Mouse (Mus musculus) lung, postnatal 4 days (tissue): ENCODE results near the gene Fbf1.
"Not testable (repeated sequence)": the region's sequence is repeated elsewhere in the genome, so short reads cannot be mapped to it uniquely, and the experiment has no call there.

Source experiments
- DNase-seq, 2 experiments: peaks; one replicate each; pipeline ENCODE4 v3.0.0; 2021

Fbf1 gene

DNA sequence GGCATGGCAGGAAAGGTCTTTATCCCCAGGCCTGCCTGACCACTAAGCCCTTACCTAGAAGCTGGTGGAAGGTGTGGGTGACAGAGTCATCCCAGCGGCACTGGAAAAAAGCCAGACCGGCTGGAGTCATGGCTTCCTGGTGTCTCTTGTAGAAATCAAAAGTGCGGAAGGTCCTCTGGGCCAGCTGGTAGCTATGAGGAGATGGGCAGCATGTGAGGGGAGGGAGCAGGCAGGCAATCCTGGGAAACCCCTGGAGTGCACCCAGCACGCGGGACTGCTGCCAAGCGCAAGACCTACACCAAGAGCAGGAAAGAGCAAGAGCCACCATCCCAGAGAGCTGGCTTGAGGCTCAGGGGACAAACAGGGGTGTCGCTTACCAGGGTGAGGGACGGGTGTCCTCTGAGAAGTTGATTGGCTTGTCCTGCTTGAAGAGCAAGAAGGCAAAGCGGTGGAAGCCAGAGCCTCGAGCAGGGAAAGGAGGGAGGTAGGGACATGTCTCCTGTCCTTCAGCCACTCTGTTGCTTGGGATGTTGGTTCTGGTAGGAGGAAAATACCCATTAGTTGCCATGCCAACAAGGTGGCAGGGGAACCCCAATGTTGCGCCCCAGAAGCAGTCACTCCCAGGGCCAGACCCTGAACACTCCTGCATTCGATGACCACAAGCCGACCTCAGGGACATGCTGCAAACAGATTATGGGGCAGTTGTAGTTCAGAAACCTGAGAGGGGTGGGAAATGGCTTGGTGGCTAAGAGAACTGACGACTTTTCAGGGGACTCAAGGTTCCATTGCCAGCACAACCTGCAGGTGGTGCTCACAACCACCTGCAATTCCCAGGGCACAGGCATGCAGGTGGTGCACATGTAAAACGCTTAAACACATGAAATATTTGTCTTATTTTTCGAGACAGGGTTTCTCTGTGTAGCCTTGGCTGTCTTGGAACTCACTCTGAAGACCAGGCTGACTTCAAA is 35.3 kb downstream of the Fbf1 start:
- peak in 1 of 2 experiments; percentile 56 for DNase-seq

GRCm38 (mm10) chr11:116131349-116132170 is 36.4 kb downstream of the Fbf1 start:
- peak in 1 of 2 experiments; percentile 23 for DNase-seq

GRCm38 (mm10) chr11:116130488-116131205 is 37.3 kb downstream of the Fbf1 start, which contains the start of gene Trim65:
Gene Trim65 (minus strand): TSS chr11:116131128.
- peak; percentile 93 to 94 for DNase-seq

DNA sequence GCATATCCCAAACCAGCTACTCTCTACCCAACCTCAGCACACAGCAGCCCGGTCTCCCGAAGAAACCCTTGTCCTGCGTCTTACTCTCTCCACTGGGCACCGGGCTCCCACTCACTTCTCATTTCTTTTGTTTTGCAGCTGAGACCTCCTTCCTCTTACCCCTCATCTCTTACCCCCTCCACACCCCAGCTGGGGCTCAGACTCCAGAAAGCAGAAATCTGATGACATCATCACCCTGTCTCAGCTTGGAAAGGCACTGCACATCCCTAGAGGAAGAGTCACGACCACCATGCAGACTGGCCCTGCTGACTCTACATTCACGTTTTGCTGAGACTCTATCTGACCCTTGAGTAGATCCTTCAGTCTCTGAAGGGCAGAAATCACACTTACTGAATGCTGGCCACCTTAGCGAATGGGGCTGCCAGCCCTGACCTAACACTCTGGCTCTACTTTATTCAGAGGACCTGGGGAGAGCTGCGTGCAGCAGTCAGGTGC is 37.9 kb downstream of the Fbf1 start:
- peak in 1 of 2 experiments; percentile 25 for DNase-seq

DNA sequence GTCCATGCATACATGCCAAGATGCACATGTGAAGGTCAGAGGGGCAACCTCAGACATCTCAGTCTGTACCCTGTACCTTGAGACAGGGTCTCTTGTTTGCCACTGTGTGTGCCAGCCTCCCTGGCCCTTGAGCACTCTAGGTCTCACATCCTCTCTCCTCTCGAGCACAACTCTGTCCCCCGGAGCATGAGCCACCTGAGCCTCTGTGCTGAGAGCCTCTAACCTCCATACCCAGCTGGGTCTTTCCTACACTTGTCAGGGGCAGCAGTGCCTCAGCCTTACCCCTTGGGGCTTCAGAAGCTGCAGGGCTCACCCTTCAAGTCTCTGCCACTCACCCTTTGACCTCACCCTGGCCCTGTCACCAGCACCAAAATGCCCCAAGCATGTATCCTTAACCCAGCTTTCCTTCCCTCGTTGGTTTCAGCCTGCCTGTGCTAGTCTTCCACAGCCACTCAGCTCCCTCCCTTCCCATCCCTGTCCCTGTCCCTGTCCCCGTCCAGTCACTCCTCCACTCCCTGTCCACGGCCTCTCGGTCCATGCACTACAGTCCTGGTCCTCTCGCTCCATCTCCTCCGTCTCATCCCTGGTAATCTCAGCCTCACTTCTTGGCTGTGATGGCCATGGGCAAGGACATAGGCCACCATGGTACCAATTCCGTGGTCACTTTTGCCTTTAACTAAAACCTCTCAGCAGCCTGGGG is 38.7 kb downstream of the Fbf1 start:
- DNase-seq, result no peak

DNA sequence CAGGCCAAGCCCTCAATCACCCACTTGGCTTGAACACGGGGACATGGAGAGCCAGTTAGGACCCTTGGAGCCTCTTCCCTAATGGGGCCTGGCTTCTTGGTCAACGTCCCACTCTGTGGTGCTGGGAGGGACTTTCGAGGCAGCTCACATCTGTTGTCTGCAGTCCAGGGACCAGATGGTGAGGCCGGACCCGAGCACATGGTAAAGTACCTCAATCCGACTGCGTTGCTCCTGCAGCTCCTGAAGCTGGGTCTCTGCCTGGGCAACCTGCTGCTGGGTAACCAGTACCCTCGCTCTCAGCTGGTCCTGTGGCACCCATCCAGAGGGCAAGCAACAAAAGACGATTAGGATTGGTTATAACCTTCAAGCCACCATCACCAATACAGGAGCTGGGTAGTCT is 40.0 kb downstream of the Fbf1 start:
- peak in 1 of 2 experiments; percentile 65 for DNase-seq

DNA sequence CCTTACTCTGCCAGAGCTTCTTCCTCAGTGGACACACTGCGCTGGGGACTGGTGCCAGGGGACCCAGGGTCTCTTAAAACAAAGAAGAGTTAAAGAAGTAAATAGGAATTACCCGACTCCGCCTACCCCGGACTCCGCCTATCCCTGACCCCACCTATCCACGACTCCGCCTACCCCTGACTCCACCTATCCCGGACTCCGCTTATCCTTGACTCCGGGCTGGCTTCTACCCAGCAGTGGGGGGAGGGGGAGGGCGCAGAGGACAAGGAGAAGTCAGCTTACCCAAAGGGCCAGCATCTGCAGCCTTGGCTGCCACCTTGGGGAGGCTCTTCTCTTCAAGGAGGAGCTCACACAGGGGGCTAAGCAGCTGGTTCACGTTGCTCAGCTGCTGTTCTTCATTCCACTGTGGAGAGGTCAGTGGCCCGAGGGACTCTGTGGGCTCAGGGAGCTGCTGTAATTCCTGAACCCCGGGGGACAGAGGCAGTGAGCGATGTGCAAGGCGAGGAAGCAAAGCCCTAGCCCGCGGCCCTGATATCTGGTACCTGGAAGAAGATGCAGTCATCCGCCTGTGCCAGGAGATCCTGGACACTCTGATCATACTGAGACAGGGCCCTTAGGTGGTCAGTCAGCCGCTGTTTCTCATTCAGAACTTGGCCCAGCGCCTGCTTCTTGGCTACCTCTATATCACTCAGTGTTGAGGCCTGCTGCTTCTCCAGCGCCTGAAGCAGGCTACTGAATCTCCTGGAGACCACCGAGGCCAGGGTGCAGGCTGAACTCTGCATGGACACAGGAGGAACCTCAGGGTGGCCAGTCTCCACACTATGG is 40.6 kb downstream of the Fbf1 start, which contains the start of gene Trim47:
Trim47 (minus strand) TSS at position 55 of the 825 bp plus-strand sequence.
- peak; percentile 87 to 95 for DNase-seq

DNA sequence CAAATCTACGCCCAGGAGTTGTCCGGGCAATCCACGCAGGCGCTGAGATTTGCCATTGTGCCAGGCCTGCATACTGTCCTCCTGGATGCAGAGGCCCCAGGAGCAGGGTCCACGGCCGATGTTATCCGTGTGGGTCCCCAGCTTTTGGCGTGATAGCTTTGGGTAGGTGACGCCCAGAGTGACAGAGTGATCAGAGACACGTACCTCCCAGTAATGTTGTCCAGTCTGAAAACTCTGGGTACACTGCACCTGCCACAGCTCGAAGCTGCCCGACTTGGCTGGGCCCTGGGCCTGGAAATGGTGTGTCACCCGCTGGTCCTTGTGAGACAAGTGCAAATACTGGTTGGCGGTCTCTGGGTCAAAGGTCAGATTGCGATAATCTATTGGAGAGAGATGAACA is 41.7 kb downstream of the Fbf1 start:
- no peak for DNase-seq

GRCm38 (mm10) chr11:116121731-116122245 is 46.2 kb downstream of the Fbf1 start:
- not testable (repeated sequence) for DNase-seq

- no peak for DNase-seq
These were observed 50.1 kb downstream of the Fbf1 start for GRCm38 (mm10) chr11:116117819-116118218.

DNA sequence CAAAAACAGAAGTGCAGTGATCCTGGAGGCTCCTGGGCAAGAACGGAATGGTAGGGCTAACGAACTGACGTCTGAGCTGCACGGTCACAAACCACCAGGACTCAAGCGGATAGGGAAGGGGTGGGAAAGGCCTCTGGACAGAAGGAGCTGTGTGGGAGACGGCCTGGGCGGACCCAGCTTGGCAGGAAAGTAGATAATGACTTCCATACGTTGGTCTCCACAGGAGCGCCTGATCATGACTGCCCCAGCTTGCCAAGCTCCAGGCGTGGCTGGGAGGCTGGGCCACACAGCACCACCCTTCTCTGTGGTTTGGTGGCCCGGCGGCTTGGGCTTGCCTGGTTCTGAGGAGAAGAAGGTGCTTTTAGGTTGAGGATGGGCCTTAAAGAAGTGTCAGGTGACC is 50.7 kb downstream of the Fbf1 start:
- peak in 1 of 2 experiments; percentile 25 for DNase-seq

- peak in 1 of 2 experiments; percentile 24 for DNase-seq
These were observed 56.3 kb downstream of the Fbf1 start for GRCm38 (mm10) chr11:116111611-116112203.

DNA sequence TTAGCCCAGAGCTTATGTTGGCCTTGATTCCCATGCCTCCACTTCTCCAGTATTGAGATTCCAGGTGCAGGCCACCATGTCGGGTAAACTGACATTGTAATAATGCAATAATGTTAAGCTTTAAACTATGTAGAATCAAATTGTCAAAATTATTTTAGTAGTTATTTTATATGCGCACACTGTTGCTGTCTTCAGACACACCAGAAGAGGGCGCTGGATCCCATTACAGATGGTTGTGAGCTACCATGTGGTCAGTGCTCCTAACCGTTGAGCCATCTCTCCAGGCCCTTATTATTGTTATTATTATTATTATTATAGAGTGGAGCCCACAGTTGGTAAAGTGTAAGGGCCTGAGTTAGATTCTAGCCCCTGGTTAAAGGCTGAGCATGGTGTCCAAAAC is 56.9 kb downstream of the Fbf1 start:
- no peak for DNase-seq

GRCm38 (mm10) chr11:116110540-116110939 is 57.4 kb downstream of the Fbf1 start:
- peak; percentile 55 to 60 for DNase-seq

DNA sequence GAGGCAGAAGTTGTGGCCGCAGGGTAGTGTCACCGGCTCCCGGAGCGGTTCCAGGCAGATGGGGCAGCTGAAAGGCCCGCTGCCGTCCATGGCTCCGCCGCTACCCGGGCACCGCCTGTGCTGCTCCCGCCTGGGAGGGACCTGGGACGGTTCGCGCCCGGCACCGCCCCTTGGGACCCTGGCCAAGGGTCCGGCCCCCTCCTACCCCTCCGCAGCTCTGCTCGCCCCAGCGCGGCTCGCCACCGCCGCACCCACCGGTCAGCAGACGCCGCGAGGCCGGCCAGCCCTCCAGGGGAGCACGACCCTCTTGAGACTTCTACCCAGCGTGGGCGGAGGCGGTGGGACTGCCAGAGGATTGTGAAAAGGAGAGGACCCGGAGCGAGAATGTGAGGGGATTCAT is 57.8 kb downstream of the Fbf1 start:
- peak; percentile 83 to 90 for DNase-seq

DNA sequence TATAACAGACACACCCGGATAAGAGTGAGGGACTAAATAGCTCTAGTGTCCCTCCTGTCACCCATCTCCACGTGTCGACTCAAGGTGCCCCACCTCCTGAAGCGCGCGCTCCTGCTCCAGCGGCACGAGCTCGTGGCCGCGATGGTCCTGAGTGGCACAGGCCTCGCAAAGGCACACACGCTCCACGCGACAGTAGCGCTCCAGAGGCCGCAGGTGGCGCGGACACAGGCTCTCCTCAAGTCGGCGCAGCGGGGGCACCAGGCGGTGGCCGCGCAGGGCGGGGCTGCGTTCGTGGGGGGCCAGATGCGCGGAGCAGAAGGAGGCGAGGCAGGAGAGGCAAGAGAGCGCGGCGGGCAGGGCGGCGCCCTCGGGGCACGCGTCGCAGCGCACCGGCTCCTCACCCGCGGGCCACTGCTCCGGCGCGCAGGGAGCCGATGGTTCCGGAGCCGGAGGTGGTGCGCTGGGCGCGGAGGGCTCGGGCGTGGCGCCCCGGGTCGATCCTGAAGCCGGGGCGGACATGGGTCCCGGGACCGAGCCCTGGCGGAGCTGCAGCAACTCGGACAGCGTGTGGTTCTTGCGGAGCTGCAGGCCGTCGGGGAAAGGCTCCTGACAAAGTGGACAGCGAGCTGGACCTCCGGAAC is 58.4 kb downstream of the Fbf1 start:
- peak; percentile 55 to 67 for DNase-seq

- DNase-seq, result peak; percentile 64 to 67
These were observed 59.4 kb downstream of the Fbf1 start for GRCm38 (mm10) chr11:116108464-116109137.

- DNase-seq, result no peak
These were observed 60.1 kb downstream of the Fbf1 start for GRCm38 (mm10) chr11:116107777-116108285.
